Mouse (Mus musculus): Measurements from ENCODE around the gene Ndrg3.

- TF ChIP-seq USF1 (IDR thresholded peaks at IDR 0.05; ENCODE audit: low read depth) (no peak), CTCF (IDR thresholded peaks at IDR 0.05; ENCODE audit: control insufficient read depth, insufficient read depth, insufficient read length) (no peak), MAX (IDR thresholded peaks at IDR 0.05) (no peak), MYOG (IDR thresholded peaks at IDR 0.05; ENCODE audit: control insufficient read depth, extremely low read depth, insufficient read length) (no peak)
These were observed 16.9 kb downstream of the Ndrg3 start for GRCm38 (mm10) chr2:156974967-156975366.
